Mouse (Mus musculus): ENCODE data around the gene Slc51a. TPM values are rescaled to one million over a fixed set of nuclear protein-coding genes. Genes with fewer than 3 reads are reported as not detected.

The Slc51a gene
- polyA plus RNA-seq, 1 experiment from 2014 or later: 0.25 TPM

DNA sequence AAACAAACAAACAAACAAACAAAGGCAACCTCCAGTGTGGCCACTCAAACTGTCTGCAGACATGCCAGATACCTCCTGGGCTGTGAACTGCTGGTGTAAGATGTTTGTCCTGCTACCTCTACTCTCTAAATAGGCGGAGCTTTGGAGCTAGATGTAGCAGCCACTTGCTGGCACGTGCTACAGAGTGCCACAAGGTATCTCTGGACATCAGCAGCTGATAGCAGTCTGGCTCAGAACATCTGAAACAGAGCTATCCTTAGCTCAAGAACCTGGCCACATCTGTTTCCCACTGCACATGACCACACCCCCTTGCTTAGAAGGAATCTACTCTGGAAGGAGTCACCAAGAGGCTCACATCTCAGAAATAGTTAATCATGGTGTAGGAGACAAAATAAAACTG is 2.5 kb downstream of the Slc51a start:
- Histone ChIP-seq H3K4me1 (replicated peaks; ENCODE audit: control insufficient read depth, insufficient read depth, low read length) (0 out of 2 replicates have a peak, but pooled peaks cover 2% of the 10 kb centered on the region), H3K36me3 (ENCODE audit: control insufficient read depth, insufficient read depth, low read length) (no peaks in the 10 kb centered on the region), H3K4me2 (replicated peaks; ENCODE audit: low read depth, low read length) (no peak overlapping the region), H3K4me3 (ENCODE audit: low read depth, low read length) (no peak overlapping the region), H3K27me3 (ENCODE audit: control insufficient read depth, insufficient read depth, low read length) (no peaks in the 10 kb centered on the region), H3K27ac (ENCODE audit: low read depth, low read length) (no peak overlapping the region), H3K9ac (ENCODE audit: low read depth, low read length) (no peak overlapping the region), H3K9me3 (ENCODE audit: control insufficient read depth, low read length) (no peaks in the 10 kb centered on the region)
- 83% methylated on average over 2 of the region's 2 CpGs for WGBS
- DNase-seq (ENCODE audit: low spot score) (no peak), ATAC-seq (ENCODE audit: low FRiP score) (no peak)

- WGBS: 43% methylated on average over 7 of the region's 7 CpGs
- no peaks in the 10 kb centered on the region for H3K36me3 ChIP-seq (ENCODE audit: control insufficient read depth, insufficient read depth, low read length)
- H3K27me3 ChIP-seq (ENCODE audit: control insufficient read depth, insufficient read depth, low read length): no peaks in the 10 kb centered on the region
- no peak overlapping the region for H3K4me3 ChIP-seq (ENCODE audit: low read depth, low read length)
- H3K4me1 ChIP-seq (replicated peaks; ENCODE audit: control insufficient read depth, insufficient read depth, low read length): 0 out of 2 replicates have a peak, but pooled peaks cover 2% of the 10 kb centered on the region
- no peak overlapping the region for H3K9ac ChIP-seq (ENCODE audit: low read depth, low read length)
- no peak overlapping the region for H3K4me2 ChIP-seq (replicated peaks; ENCODE audit: low read depth, low read length)
- ATAC-seq (ENCODE audit: low FRiP score): no peak
- H3K27ac ChIP-seq (ENCODE audit: low read depth, low read length): no peak overlapping the region
- no peak for DNase-seq (ENCODE audit: low spot score)
- H3K9me3 ChIP-seq (ENCODE audit: control insufficient read depth, low read length): no peaks in the 10 kb centered on the region
Observed at GRCm38 (mm10) chr16:32484431-32484871, 3.2 kb downstream of the Slc51a start.

DNA sequence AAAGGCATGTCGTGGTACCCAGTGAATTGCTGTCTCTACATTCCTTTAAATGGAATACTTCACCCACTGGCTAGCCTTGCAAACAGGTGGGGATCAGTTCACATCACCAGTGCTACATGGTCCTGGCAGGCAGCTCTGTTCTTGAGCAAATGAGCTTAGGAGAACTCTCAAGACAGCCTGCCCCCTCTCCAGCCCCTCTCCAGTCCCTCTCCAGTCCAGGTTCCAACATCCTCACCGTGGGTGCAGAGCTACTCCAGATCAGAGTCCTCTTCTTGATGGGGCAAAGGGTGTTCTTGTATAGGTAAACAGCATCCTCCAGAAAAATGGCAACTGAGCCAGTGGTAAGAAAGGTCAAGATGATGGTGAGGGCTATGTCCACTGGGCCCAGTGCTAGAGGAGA is 8.3 kb downstream of the Slc51a start:
- no peak overlapping the region for H3K4me3 ChIP-seq (ENCODE audit: low read depth, low read length)
- H3K4me1 ChIP-seq (replicated peaks; ENCODE audit: control insufficient read depth, insufficient read depth, low read length): 0 out of 2 replicates have a peak, but pooled peaks cover 2% of the 10 kb centered on the region
- H3K9me3 ChIP-seq (ENCODE audit: control insufficient read depth, low read length): no peaks in the 10 kb centered on the region
- H3K36me3 ChIP-seq (ENCODE audit: control insufficient read depth, insufficient read depth, low read length): no peaks in the 10 kb centered on the region
- no peak overlapping the region for H3K9ac ChIP-seq (ENCODE audit: low read depth, low read length)
- H3K4me2 ChIP-seq (replicated peaks; ENCODE audit: low read depth, low read length): no peak overlapping the region
- no peak overlapping the region for H3K27ac ChIP-seq (ENCODE audit: low read depth, low read length)
- DNase-seq (ENCODE audit: low spot score): no peak
- H3K27me3 ChIP-seq (ENCODE audit: control insufficient read depth, insufficient read depth, low read length): no peaks in the 10 kb centered on the region
- no peak for ATAC-seq (ENCODE audit: low FRiP score)
- WGBS: 70% methylated on average over 2 of the region's 2 CpGs

DNA sequence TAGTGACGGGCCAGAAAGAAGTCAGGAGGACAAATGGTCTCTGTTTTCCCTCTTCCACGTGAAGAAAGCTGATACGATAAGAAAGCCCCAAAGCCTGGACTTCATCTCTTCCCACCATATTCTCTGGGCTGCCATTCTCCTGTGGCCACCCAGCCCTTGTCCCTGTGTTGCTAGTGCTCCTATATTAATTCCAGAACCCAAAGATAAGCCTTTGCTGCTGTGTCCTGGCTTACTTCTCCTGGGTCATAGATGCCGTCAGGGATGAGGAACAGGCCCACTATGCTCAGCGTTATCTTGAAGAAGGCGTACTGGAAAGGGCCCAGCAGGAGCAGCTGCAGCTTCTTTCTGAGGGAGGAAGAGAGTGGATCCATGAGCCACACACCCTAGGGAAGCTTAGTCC is 10.4 kb downstream of the Slc51a start:
- no peak overlapping the region for H3K27ac ChIP-seq (ENCODE audit: low read depth, low read length)
- no peak for ATAC-seq (ENCODE audit: low FRiP score)
- no peaks in the 10 kb centered on the region for H3K36me3 ChIP-seq (ENCODE audit: control insufficient read depth, insufficient read depth, low read length)
- H3K4me2 ChIP-seq (replicated peaks; ENCODE audit: low read depth, low read length): no peak overlapping the region
- H3K27me3 ChIP-seq (ENCODE audit: control insufficient read depth, insufficient read depth, low read length): no peaks in the 10 kb centered on the region
- DNase-seq (ENCODE audit: low spot score): no peak
- no peak overlapping the region for H3K4me3 ChIP-seq (ENCODE audit: low read depth, low read length)
- 86% methylated on average over 6 of the region's 6 CpGs for WGBS
- no peaks in the 10 kb centered on the region for H3K4me1 ChIP-seq (replicated peaks; ENCODE audit: control insufficient read depth, insufficient read depth, low read length)
- no peaks in the 10 kb centered on the region for H3K9me3 ChIP-seq (ENCODE audit: control insufficient read depth, low read length)
- H3K9ac ChIP-seq (ENCODE audit: low read depth, low read length): no peak overlapping the region

GRCm38 (mm10) chr16:32472276-32473015 is 15.2 kb downstream of the Slc51a start:
- Histone ChIP-seq H3K9ac (ENCODE audit: low read depth, low read length) (no peak overlapping the region), H3K4me3 (ENCODE audit: low read depth, low read length) (no peak overlapping the region), H3K27me3 (ENCODE audit: control insufficient read depth, insufficient read depth, low read length) (no peaks in the 10 kb centered on the region), H3K27ac (ENCODE audit: low read depth, low read length) (no peak overlapping the region), H3K9me3 (ENCODE audit: control insufficient read depth, low read length) (no peaks in the 10 kb centered on the region), H3K36me3 (ENCODE audit: control insufficient read depth, insufficient read depth, low read length) (no peaks in the 10 kb centered on the region), H3K4me1 (replicated peaks; ENCODE audit: control insufficient read depth, insufficient read depth, low read length) (no peaks in the 10 kb centered on the region), H3K4me2 (replicated peaks; ENCODE audit: low read depth, low read length) (no peak overlapping the region)
- no peak for DNase-seq (ENCODE audit: low spot score)
- no peak for ATAC-seq (ENCODE audit: low FRiP score)
- WGBS: 76% methylated on average over 7 of the region's 7 CpGs

GRCm38 (mm10) chr16:32469404-32470105 is 18.1 kb downstream of the Slc51a start:
- H3K36me3 ChIP-seq (ENCODE audit: control insufficient read depth, insufficient read depth, low read length): no peaks in the 10 kb centered on the region
- H3K4me1 ChIP-seq (replicated peaks; ENCODE audit: control insufficient read depth, insufficient read depth, low read length): no peaks in the 10 kb centered on the region
- 82% methylated on average over 5 of the region's 5 CpGs for WGBS
- DNase-seq (ENCODE audit: low spot score) (no peak), ATAC-seq (ENCODE audit: low FRiP score) (no peak)
- no peak overlapping the region for H3K4me3 ChIP-seq (ENCODE audit: low read depth, low read length)
- no peak overlapping the region for H3K9ac ChIP-seq (ENCODE audit: low read depth, low read length)
- H3K9me3 ChIP-seq (ENCODE audit: control insufficient read depth, low read length): no peaks in the 10 kb centered on the region
- H3K4me2 ChIP-seq (replicated peaks; ENCODE audit: low read depth, low read length): no peak overlapping the region
- H3K27ac ChIP-seq (ENCODE audit: low read depth, low read length): no peak overlapping the region
- H3K27me3 ChIP-seq (ENCODE audit: control insufficient read depth, insufficient read depth, low read length): no peaks in the 10 kb centered on the region

- Histone ChIP-seq H3K27me3 (ENCODE audit: control insufficient read depth, insufficient read depth, low read length) (no peaks in the 10 kb centered on the region), H3K4me3 (ENCODE audit: low read depth, low read length) (no peak overlapping the region), H3K9me3 (ENCODE audit: control insufficient read depth, low read length) (no peaks in the 10 kb centered on the region), H3K4me1 (replicated peaks; ENCODE audit: control insufficient read depth, insufficient read depth, low read length) (no peaks in the 10 kb centered on the region), H3K27ac (ENCODE audit: low read depth, low read length) (no peak overlapping the region), H3K9ac (ENCODE audit: low read depth, low read length) (no peak overlapping the region), H3K36me3 (ENCODE audit: control insufficient read depth, insufficient read depth, low read length) (no peaks in the 10 kb centered on the region), H3K4me2 (replicated peaks; ENCODE audit: low read depth, low read length) (no peak overlapping the region)
- 86% methylated on average over 3 of the region's 3 CpGs for WGBS
- no peak for ATAC-seq (ENCODE audit: low FRiP score)
- DNase-seq (ENCODE audit: low spot score): no peak
Observed at GRCm38 (mm10) chr16:32468488-32468887, 19.2 kb downstream of the Slc51a start.

GRCm38 (mm10) chr16:32464908-32465307 is 22.8 kb downstream of the Slc51a start:
- Histone ChIP-seq H3K9ac (ENCODE audit: low read depth, low read length) (no peak overlapping the region), H3K36me3 (ENCODE audit: control insufficient read depth, insufficient read depth, low read length) (no peaks in the 10 kb centered on the region), H3K27me3 (ENCODE audit: control insufficient read depth, insufficient read depth, low read length) (no peaks in the 10 kb centered on the region), H3K4me2 (replicated peaks; ENCODE audit: low read depth, low read length) (no peak overlapping the region), H3K9me3 (ENCODE audit: control insufficient read depth, low read length) (no peaks in the 10 kb centered on the region), H3K27ac (ENCODE audit: low read depth, low read length) (no peak overlapping the region), H3K4me1 (replicated peaks; ENCODE audit: control insufficient read depth, insufficient read depth, low read length) (no peaks in the 10 kb centered on the region), H3K4me3 (ENCODE audit: low read depth, low read length) (no peak overlapping the region)
- no CpG with 5 or more reads among the region's 1 CpGs for WGBS
- ATAC-seq (ENCODE audit: low FRiP score) (no peak), DNase-seq (ENCODE audit: low spot score) (no peak)

GRCm38 (mm10) chr16:32463426-32463825 is 24.3 kb downstream of the Slc51a start:
- no peak overlapping the region for H3K4me2 ChIP-seq (replicated peaks; ENCODE audit: low read depth, low read length)
- H3K9me3 ChIP-seq (ENCODE audit: control insufficient read depth, low read length): no peaks in the 10 kb centered on the region
- no peaks in the 10 kb centered on the region for H3K27me3 ChIP-seq (ENCODE audit: control insufficient read depth, insufficient read depth, low read length)
- 93% methylated on average over 2 of the region's 2 CpGs for WGBS
- DNase-seq (ENCODE audit: low spot score) (no peak), ATAC-seq (ENCODE audit: low FRiP score) (no peak)
- no peaks in the 10 kb centered on the region for H3K4me1 ChIP-seq (replicated peaks; ENCODE audit: control insufficient read depth, insufficient read depth, low read length)
- no peak overlapping the region for H3K9ac ChIP-seq (ENCODE audit: low read depth, low read length)
- H3K4me3 ChIP-seq (ENCODE audit: low read depth, low read length): no peak overlapping the region
- no peaks in the 10 kb centered on the region for H3K36me3 ChIP-seq (ENCODE audit: control insufficient read depth, insufficient read depth, low read length)
- no peak overlapping the region for H3K27ac ChIP-seq (ENCODE audit: low read depth, low read length)

Data from hindbrain, embryonic 11.5 days (tissue).